Mouse (Mus musculus) embryonic facial prominence, embryonic 11.5 days (tissue): ENCODE results near the gene Entpd1. TPM values are rescaled to one million over a fixed set of nuclear protein-coding genes. Genes with fewer than 3 reads are reported as not detected.

Experiments used
- ATAC-seq: fragments of 200-750 bp; cut with Nextera tagmentation; replicated peaks from 2 replicates; pipeline ENCODE4 v1.8.0; 2017; ENCODE audit warnings: low read depth; ENCODE audit not compliant: insufficient number of reproducible peaks, low FRiP score, low TSS enrichment
- DNase-seq: peaks from one replicate; pipeline ENCODE4 v3.0.0-alpha.2; 2015; ENCODE audit warnings: low spot score
- H3K27ac ChIP-seq: fragments of 300-500 bp; sonication (generic); replicated peaks from 2 replicates; pipeline ENCODE4 v1.5.1; 2014; ENCODE audit warnings: mild to moderate bottlenecking, low read depth, low read length, control low read depth
- H3K27me3 ChIP-seq: fragments of 300-500 bp; sonication (generic); 2 replicates; pipeline ENCODE4 v1.6.1; 2014; ENCODE audit warnings: mild to moderate bottlenecking, low read length, moderate library complexity, mixed read lengths; ENCODE audit not compliant: control insufficient read depth, insufficient read depth
- H3K36me3 ChIP-seq: fragments of 300-500 bp; sonication (generic); replicated peaks from 2 replicates; pipeline ENCODE4 v1.6.1; 2014; ENCODE audit warnings: low read depth, mild to moderate bottlenecking, low read length, moderate library complexity, mixed read lengths; ENCODE audit not compliant: control insufficient read depth, insufficient read depth
- H3K4me1 ChIP-seq: fragments of 300-500 bp; sonication (generic); 2 replicates; pipeline ENCODE4 v1.6.1; 2014; ENCODE audit warnings: low read length, mixed read lengths; ENCODE audit not compliant: control insufficient read depth, insufficient read depth
- H3K4me2 ChIP-seq: fragments of 300-500 bp; sonication (generic); 2 replicates; pipeline ENCODE4 v1.6.1; 2014; ENCODE audit warnings: low read depth, mild to moderate bottlenecking, control low read depth, low read length, moderate library complexity
- H3K4me3 ChIP-seq: fragments of 300-500 bp; sonication (generic); 2 replicates; pipeline ENCODE4 v1.5.1; 2014; ENCODE audit warnings: low read depth, low read length, control low read depth
- H3K9ac ChIP-seq: fragments of 300-500 bp; sonication (generic); replicated peaks from 2 replicates; pipeline ENCODE4 v1.6.1; 2014; ENCODE audit warnings: mild to moderate bottlenecking, control low read depth, low read length
- H3K9me3 ChIP-seq: fragments of 300-500 bp; sonication (generic); replicated peaks from 2 replicates; pipeline ENCODE4 v1.6.1; 2016; ENCODE audit warnings: mild to moderate bottlenecking, low read length, inconsistent platforms, mixed read lengths; ENCODE audit not compliant: control insufficient read depth
- WGBS: fragments of 180-500 bp; shearing (Covaris S2); extraction: QIAGEN DNeasy Blood & Tissue Kit; methylation state at CpG from one replicate; pipeline ENCODE4 v1.1.7; 2014; 5-methylcytosine and 5-hydroxymethylcytosine counted together
- polyA plus RNA-seq: library from polyadenylated mRNA; unstranded; fragments of >200 nt; fragmentation: Nextera tagmentation; extraction: Ambion mirVana; gene quantifications from 2 replicates; pipeline ENCODE4 v1.2.1, GENCODE M21; 2014

Gene Entpd1
- polyA plus RNA-seq, 1 experiment from 2014 or later, result 6.1 TPM

DNA sequence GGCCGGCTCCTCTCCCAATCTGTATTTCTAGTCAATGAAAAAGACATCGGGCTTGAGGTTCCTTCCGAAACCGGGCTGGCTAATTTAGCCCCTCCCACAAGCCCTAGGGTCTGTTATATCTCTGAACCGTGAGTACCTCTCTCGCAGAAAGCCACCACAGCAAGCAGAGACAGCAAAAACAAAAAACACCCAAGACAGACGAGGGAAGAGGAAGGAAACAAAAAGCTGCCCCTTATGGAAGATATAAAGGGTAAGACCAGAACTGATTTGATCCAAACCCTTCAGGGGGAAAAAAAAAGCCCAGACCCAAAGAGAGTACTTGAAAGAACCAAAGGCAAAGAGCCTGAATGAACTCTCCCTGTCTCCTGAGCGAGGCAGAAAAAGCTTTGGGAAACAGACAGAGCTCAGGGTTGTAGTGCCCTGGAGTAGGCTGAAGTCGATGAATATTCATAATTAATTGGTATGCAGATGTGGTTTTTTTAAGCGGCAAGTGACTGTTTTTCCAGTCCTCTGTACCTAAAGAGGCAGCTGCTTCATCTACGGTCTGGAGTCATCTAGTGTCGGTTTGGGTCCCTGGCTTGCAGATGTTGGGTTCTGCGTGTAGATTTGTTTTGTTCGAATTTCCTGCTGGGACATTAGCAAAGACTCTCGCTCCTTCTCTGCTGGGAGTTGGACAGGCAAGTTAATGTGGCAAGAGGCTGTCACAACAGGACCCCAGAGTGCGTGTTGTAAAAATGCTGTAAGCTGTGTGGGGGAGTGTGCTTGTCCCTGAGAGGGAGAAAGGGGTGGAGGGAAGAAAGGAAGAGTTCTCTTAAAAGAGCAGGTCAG is 47.7 kb downstream of the Entpd1 start:
- Histone ChIP-seq H3K4me2 (peak overlapping the region; percentile 61), H3K9me3 (no peaks in the 10 kb centered on the region), H3K27ac (no peak overlapping the region), H3K36me3 (no peaks in the 10 kb centered on the region), H3K4me3 (peak overlapping the region; percentile 29), H3K4me1 (no peaks in the 10 kb centered on the region), H3K9ac (peak overlapping the region; percentile 58), H3K27me3 (no peaks in the 10 kb centered on the region)
- no peak for ATAC-seq
- 1% methylated on average over 16 of the region's 16 CpGs for WGBS
- peak; percentile 40 for DNase-seq

DNA sequence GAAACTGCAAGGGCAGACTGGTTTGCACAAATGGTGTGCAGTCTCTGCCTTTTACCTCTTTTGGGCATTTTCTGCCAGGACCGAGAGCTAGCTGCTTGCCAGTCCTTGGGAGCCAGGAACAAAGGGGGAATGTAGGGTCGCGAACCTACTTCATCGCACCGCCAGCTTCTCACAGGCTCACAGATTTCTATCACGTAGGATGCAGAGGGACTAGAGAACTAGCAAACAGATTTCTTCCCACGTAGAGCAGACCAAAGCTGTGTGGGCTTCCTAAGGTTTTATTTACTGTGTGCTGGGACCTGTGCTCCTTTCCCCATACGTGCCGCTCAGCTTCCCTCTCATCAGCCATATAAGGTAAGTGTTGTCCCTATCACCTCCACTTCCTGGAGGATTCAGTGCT is 48.3 kb downstream of the Entpd1 start:
- 19% methylated on average over 9 of the region's 9 CpGs for WGBS
- Histone ChIP-seq H3K9me3 (no peaks in the 10 kb centered on the region), H3K4me2 (peak overlapping the region; percentile 61), H3K9ac (peak overlapping the region; percentile 58; the same call in 1 of the 2 replicates), H3K36me3 (no peaks in the 10 kb centered on the region), H3K4me1 (no peaks in the 10 kb centered on the region), H3K4me3 (peak overlapping the region; percentile 29), H3K27me3 (no peaks in the 10 kb centered on the region), H3K27ac (no peak overlapping the region)
- DNase-seq (peak; percentile 23), ATAC-seq (no peak)

DNA sequence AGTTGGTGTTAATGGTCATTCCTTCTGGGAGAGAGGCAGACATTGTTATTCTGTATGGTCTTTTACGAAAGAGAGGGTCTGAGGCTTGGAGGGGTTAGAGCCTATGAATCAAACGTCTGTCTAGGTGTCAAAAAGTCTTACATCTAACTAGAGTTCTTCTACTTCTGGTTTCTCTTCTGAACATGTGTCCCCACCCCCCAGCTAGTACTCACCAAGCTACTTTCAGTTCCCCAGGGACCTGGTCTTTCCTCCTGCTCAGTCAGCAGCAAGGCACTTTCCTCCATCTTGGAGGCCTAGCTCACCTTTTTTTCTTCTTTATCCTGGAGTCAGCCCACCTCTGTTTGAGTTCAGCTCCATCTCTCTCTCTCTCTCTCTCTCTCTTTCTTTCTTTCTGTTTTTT is 48.9 kb downstream of the Entpd1 start:
- Histone ChIP-seq H3K27ac (no peak overlapping the region), H3K36me3 (no peaks in the 10 kb centered on the region), H3K4me2 (0 out of 2 replicates have a peak overlapping the region, but pooled peaks have one; percentile 61), H3K9me3 (no peaks in the 10 kb centered on the region), H3K9ac (no peak overlapping the region), H3K27me3 (no peaks in the 10 kb centered on the region), H3K4me3 (no peak overlapping the region), H3K4me1 (no peaks in the 10 kb centered on the region)
- ATAC-seq (no peak), DNase-seq (no peak)
- 88% methylated on average over 2 of the region's 2 CpGs for WGBS

DNA sequence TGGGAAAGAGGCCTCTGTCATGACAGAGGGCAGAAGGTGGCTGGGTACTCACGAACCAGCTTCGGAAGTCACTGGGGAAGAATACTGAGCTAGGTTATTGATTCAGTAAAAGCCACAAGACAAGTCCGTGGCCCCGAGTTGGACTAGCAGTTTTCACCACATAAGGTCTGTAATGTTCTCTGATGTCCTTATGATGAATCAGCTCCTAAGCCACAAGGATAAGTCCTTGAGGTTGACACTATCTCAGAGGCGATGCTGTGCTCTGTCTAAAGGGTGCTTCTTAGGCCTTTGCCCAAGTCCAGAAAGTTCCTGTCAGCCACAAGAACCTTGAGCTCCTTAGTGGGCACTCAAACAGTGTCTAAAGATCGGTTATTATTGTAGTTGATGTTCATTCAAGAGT is 49.7 kb downstream of the Entpd1 start:
- DNase-seq (no peak), ATAC-seq (no peak)
- Histone ChIP-seq H3K9me3 (no peaks in the 10 kb centered on the region), H3K9ac (no peak overlapping the region), H3K27ac (no peak overlapping the region), H3K4me2 (no peak overlapping the region), H3K27me3 (no peaks in the 10 kb centered on the region), H3K36me3 (no peaks in the 10 kb centered on the region), H3K4me3 (no peak overlapping the region), H3K4me1 (no peaks in the 10 kb centered on the region)
- 91% methylated on average over 6 of the region's 6 CpGs for WGBS

DNA sequence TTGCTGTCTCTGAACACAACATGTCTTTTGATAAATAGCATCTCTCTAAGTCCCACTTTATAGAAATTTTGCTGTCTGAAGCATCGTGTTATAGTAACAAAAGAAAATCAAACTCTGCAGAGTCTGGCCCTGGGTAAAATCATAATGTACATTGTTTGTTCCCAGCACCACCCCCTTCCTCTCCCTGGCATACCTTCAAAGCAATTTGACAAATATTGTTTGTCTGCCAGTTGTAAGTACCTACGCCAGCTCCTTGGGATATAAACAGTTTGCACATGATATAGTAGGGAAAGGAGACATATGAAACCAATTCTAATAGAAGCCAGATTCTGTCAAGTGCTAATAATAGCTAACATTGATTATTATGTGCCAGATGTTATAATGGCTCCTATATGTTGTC is 50.6 kb downstream of the Entpd1 start:
- ATAC-seq, result no peak
- H3K9ac ChIP-seq, result no peak overlapping the region
- DNase-seq, result no peak
- H3K36me3 ChIP-seq, result no peaks in the 10 kb centered on the region
- H3K9me3 ChIP-seq, result no peaks in the 10 kb centered on the region
- H3K27ac ChIP-seq, result no peak overlapping the region
- H3K4me2 ChIP-seq, result no peak overlapping the region
- 73% methylated on average over 2 of the region's 2 CpGs for WGBS
- no peaks in the 10 kb centered on the region for H3K27me3 ChIP-seq
- H3K4me3 ChIP-seq, result no peak overlapping the region
- H3K4me1 ChIP-seq, result no peaks in the 10 kb centered on the region

DNA sequence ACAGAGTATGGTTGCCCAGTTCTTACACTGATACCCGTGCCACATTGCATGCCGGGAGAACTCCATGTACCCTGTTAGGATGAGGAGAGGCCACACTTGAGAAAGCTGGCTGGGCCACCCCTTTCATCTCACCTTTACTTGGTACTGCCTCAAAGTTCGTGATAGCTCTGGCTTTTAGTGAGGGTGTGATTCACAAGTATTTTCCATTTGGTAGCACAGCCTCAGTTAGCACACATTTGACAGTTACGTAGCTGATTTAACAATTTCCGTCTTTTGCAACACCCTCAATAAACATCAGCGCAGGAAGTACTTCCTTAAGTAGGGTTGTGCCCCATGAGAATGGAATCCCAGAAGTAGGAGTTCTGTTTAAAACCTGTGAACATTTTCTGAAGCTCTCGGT is 53.6 kb downstream of the Entpd1 start:
- WGBS, result 83% methylated on average over 7 of the region's 7 CpGs
- Histone ChIP-seq H3K9ac (no peak overlapping the region), H3K4me1 (no peaks in the 10 kb centered on the region), H3K27me3 (no peaks in the 10 kb centered on the region), H3K4me3 (no peak overlapping the region), H3K9me3 (no peaks in the 10 kb centered on the region), H3K36me3 (no peaks in the 10 kb centered on the region), H3K4me2 (no peak overlapping the region), H3K27ac (no peak overlapping the region)
- no peak for ATAC-seq
- no peak for DNase-seq

DNA sequence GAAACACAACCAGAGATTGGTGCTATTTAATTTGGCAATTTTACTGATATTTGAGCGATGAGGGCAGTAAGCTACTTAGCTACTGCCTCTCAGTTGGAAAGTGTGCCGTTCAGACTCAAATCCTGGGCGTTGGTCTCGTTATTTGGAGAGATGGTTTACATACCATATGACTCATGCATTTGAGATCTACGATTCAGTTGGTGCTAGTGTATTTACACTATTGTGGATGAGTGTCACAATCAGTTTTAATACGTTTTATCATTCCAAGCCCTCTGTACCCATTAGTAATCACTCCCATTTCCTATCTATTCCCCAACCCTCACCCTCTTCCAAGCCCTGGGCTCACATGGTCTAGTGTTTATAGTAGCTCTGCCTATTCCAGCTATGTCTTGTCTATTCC is 54.9 kb downstream of the Entpd1 start:
- Histone ChIP-seq H3K27me3 (no peaks in the 10 kb centered on the region), H3K4me1 (no peaks in the 10 kb centered on the region), H3K4me2 (no peak overlapping the region), H3K4me3 (no peak overlapping the region), H3K27ac (no peak overlapping the region), H3K9me3 (no peaks in the 10 kb centered on the region), H3K9ac (no peak overlapping the region), H3K36me3 (no peaks in the 10 kb centered on the region)
- ATAC-seq, result no peak
- DNase-seq, result no peak
- WGBS, result 87% methylated on average over 6 of the region's 6 CpGs

DNA sequence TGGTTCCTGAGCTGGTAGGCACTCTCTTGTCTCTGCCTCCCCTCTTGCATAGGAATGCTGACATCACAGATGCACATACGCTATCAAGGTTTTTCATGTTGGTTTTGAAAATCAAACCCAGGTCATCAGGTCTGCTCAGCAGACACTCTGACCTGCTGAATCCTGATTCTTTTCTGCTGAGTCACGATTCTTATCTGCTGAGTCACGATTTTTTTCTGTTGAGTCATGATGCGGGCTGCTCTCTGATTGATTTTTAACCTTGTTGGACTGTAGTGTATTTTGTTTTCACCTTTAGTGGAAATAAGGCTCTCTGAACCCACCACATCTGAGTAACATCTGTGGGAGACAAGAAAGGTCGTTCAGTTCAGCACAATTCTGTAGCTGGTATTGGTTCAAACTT is 63.2 kb downstream of the Entpd1 start:
- H3K27me3 ChIP-seq, result no peaks in the 10 kb centered on the region
- H3K4me2 ChIP-seq, result no peak overlapping the region
- H3K4me1 ChIP-seq, result no peaks in the 10 kb centered on the region
- no peak for DNase-seq
- H3K4me3 ChIP-seq, result no peak overlapping the region
- no peak overlapping the region for H3K9ac ChIP-seq
- H3K36me3 ChIP-seq, result no peaks in the 10 kb centered on the region
- 86% methylated on average over 5 of the region's 5 CpGs for WGBS
- no peak for ATAC-seq
- no peak overlapping the region for H3K27ac ChIP-seq
- no peaks in the 10 kb centered on the region for H3K9me3 ChIP-seq
